ENCODE assay signal across 8 mouse cellular contexts in the genomic region with DNA sequence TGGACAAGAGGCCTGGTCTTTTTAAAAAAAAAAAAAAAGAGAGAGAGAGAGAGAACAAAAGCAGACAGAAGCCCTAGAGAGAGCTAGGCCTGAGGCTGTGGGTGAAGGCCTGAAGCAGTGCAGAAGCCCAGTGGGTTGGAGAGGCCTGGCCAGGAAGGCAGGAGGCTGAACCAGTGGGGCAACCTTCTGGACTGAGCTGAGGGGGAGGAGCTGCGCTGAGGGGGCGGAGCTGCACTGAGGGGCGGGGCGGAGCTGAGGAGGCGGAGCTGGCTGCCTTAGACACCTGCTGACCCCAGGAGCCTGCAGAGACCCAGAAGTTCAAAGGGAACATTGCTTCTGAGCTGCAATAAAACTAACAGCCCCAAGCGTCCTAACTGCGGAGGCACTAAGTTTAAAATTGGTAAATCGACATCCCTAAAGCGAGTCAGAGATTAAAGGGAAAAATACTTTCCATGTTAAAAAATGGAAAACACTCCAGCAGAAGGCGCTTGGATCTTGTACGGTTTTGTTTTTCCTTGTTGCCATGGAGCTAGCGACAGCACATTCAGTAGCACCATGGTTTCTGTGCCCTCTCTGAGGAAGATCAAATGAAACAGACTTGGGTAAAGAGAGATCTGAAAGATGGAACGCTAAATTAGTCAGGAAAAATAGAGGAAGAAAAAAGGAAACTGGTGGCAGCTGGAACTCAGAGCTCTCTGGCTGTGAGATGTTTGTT.
DNase-seq lines count a peak whose midpoint lies in the region.

No protein-coding gene starts in this region.

- intact Hi-C loops in gastrocnemius, postnatal 36 days (cut with DNase I), result loop anchor here (2.0 kb wide), 1 partner anchor 59 kb away; no protein-coding TSS in a partner anchor
- intact Hi-C loops in heart, postnatal 10 days (cut with DNase I), result no loop called here

- DNase-seq in 3134 (ENCODE audit: extremely low read depth, insufficient read length, low spot score), result peak; percentile 38
- peak; percentile 47 for DNase-seq in embryo, embryonic 11 days
- peak; percentile 30 for DNase-seq in kidney, adult 9 months
- peak; percentile 34 for DNase-seq in lung, postnatal 14 days
- peak; percentile 11 for DNase-seq in thymus, postnatal 25 days
- no peak for DNase-seq in urinary bladder, adult 2 months (ENCODE audit: low spot score)
- DNase-seq in gastrocnemius, postnatal 36 days, result no peak
- DNase-seq in heart, postnatal 10 days, result no peak

Comparison
In these comparisons a context has a peak if more than half of its experiments do, and no peak if none do; other contexts are left out.
1. DNase-seq: peak in 3134 (single experiment), embryo, embryonic 11 days (single experiment), kidney, adult 9 months (single experiment), lung, postnatal 14 days (single experiment) and thymus, postnatal 25 days (single experiment); none in urinary bladder, adult 2 months (single experiment), gastrocnemius, postnatal 36 days (0 of 2) and heart, postnatal 10 days (0 of 2).